Mouse (Mus musculus) testis, adult 2 months (tissue): Measurements from ENCODE around the gene Carmil1. TPM values are rescaled to one million over a fixed set of nuclear protein-coding genes. Genes with fewer than 3 reads are reported as not detected.

Experiments used
- H3K27ac ChIP-seq: fragments of 200-500 bp; 2 replicates; pipeline ENCODE4 v1.5.1; 2012; ENCODE audit warnings: low read depth, low read length; ENCODE audit not compliant: control insufficient read depth, insufficient read depth
- H3K27me3 ChIP-seq: fragments of 200-500 bp; 2 replicates; pipeline ENCODE4 v1.6.1; 2012; ENCODE audit warnings: mild to moderate bottlenecking, low read length, moderate library complexity; ENCODE audit not compliant: control insufficient read depth, insufficient read depth
- H3K36me3 ChIP-seq: fragments of 200-500 bp; 2 replicates; pipeline ENCODE4 v1.6.1; 2012; ENCODE audit warnings: mild to moderate bottlenecking, low read length; ENCODE audit not compliant: control insufficient read depth, insufficient read depth
- H3K4me1 ChIP-seq: fragments of 200-500 bp; 2 replicates; pipeline ENCODE4 v1.6.1; 2012; ENCODE audit warnings: low read length; ENCODE audit not compliant: control insufficient read depth, insufficient read depth
- H3K4me3 ChIP-seq: fragments of 200-500 bp; 2 replicates; pipeline ENCODE4 v1.5.1; 2012; ENCODE audit warnings: low read depth, mild to moderate bottlenecking, low read length, moderate library complexity, mixed read lengths; ENCODE audit not compliant: control insufficient read depth
- CTCF ChIP-seq: fragments of 200-500 bp; IDR thresholded peaks from 2 replicates; pipeline ENCODE4 v1.5.1; 2012; ENCODE audit warnings: low read depth, mild to moderate bottlenecking, inconsistent platforms, low read length, moderate library complexity; ENCODE audit not compliant: control insufficient read depth, insufficient read depth, insufficient replicate concordance
- POLR2A ChIP-seq: fragments of 200-500 bp; IDR thresholded peaks from 2 replicates; pipeline ENCODE4 v1.6.1; 2012; ENCODE audit warnings: low read depth, mild to moderate bottlenecking, inconsistent platforms, low read length, moderate library complexity; ENCODE audit not compliant: control insufficient read depth
- polyA plus RNA-seq: library from polyadenylated mRNA; depleted of rRNA; stranded (reverse); fragments of >200 nt; gene quantifications from 2 replicates; pipeline ENCODE4 v1.2.3, GENCODE M21; 2012

Carmil1 gene
- polyA plus RNA-seq, 1 experiment: 32.8 TPM

DNA sequence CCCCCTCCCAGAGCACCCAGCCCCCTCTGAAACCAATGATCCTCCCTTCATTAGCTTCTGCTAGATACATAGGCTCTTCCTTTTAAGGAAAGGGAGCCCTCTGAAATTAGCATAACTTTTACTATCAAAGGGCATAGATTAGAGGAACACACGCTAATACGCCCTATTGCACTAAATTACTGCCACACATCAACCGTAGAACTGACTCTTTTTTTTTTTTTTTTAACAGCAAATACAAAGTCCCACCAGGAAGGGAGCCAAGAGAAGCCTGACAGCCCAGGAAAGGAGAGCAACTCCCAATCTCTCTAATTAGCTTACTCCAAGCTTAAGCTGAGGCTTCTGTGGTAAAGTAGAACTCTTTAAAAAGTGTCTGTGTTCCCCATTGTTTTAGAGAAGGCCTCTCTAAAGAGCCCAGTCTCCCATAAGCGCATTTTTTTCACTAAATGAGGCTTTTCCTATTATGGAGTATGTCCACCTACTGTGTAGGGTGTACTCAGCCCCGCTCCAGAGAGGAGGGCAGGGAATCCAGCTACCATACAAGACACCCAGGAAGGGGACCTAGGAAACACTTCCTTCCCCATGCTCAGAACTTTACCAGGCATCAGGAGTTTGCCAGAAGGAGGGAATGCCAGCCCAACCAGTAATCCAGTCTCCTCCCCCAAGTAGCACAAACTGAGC, 38.0 kb downstream of the Carmil1 start:
- H3K36me3 ChIP-seq: no peaks in the 10 kb centered on the region
- H3K27ac ChIP-seq: no peak overlapping the region
- TF ChIP-seq POLR2A (no peak), CTCF (no peak)
- no peaks in the 10 kb centered on the region; the same call in 1 of the 2 replicates for H3K4me1 ChIP-seq
- no peaks in the 10 kb centered on the region for H3K27me3 ChIP-seq
- no peak overlapping the region for H3K4me3 ChIP-seq

DNA sequence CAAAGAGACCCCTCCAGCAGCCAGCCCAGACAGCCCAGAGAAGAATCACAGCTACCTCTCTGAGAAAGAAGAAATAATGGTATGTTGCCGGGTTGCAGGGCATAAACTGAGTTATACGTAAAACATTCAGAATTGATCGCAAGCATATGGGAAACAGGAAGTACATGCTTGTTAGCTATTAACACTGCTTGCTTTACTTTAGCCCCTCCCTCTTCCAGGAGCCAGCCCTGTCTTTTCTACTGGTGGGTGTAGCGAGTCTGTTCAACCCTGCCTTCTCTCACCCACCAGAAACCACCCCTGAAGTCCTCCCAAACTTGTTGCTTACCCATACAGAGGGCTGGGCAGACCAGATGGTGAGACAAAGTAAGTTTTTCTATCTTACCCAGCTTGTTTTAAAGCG, 39.4 kb downstream of the Carmil1 start:
- H3K4me1 ChIP-seq: no peaks in the 10 kb centered on the region; the same call in 1 of the 2 replicates
- TF ChIP-seq POLR2A (no peak), CTCF (no peak)
- no peaks in the 10 kb centered on the region for H3K36me3 ChIP-seq
- H3K27me3 ChIP-seq: no peaks in the 10 kb centered on the region
- H3K4me3 ChIP-seq: no peak overlapping the region
- no peak overlapping the region for H3K27ac ChIP-seq

DNA sequence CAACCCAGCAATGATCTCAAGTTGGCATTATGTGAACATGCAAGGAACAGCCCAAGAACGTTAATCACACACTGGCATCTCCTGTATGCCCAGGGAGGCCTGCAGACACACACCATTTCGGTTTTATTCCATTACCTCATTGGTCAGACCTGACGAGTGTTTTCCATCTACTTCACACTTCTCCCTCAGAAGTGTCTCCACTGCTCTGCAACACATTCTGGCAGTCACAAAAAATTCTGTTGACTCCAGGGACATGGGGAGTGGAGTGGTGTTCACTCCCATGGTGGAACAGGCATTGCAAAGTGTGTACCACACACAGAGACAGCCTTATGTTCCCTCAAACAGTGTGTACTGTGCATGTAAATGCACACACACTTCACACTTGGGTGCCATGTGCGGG, 40.2 kb downstream of the Carmil1 start:
- TF ChIP-seq CTCF (no peak), POLR2A (no peak)
- no peaks in the 10 kb centered on the region for H3K27me3 ChIP-seq
- no peak overlapping the region for H3K4me3 ChIP-seq
- no peak overlapping the region for H3K27ac ChIP-seq
- no peaks in the 10 kb centered on the region; the same call in 1 of the 2 replicates for H3K4me1 ChIP-seq
- no peaks in the 10 kb centered on the region for H3K36me3 ChIP-seq

DNA sequence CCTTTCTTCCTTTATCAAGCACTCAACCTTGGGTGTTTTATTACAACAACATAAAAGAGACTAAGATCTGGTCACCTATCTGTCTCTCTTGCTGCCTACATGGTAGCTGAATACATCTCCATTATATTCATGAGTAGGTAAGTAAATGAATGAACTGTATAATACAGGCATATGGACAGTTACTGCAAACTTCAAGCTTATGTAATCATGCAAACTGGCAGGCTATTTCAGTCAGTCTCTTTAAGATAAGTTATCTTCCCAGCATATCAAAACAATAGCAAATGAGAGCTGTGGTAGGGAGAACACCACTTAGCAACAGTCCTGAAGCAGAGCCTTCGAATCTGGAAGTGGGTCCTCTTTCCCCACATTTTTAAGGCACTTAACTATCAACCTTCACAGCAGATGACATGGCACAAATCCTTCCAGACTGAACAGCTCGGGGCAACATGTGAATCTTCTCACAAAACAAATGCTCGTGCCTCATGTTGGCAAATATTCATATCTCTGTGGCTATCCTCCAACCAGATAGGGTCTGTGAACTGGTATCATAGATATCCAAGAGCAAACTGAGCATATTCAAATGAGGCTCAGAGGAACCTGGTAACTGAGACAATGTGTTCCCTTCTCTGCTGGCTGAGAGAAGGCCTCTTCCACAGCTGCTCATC, 42.0 kb downstream of the Carmil1 start:
- Histone ChIP-seq H3K4me1 (no peaks in the 10 kb centered on the region), H3K27me3 (no peaks in the 10 kb centered on the region), H3K36me3 (no peaks in the 10 kb centered on the region), H3K27ac (no peak overlapping the region), H3K4me3 (no peak overlapping the region)
- no peak for TF ChIP-seq CTCF
- TF ChIP-seq POLR2A: no peak

DNA sequence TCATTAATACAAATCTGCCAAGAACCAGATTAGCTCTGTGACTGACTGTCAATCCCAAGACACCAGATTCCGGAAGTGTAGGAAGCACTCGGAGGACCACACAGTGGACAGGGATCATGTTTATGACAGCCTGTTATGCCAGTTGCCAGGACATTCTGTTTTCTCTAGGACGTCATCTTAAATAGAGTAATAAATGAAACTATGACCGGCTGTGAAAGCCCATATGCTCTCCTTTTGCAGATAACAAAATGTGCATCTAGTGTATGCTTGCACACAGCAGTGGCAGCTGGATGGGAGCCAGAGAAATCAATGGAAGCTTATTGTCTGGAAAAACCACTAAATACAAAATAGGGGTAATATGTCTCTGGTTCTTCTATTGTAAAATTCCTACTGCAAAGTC, 43.9 kb downstream of the Carmil1 start:
- TF ChIP-seq CTCF (no peak), POLR2A (no peak)
- H3K4me1 ChIP-seq: no peaks in the 10 kb centered on the region
- H3K27ac ChIP-seq: no peak overlapping the region
- H3K36me3 ChIP-seq: no peaks in the 10 kb centered on the region
- H3K4me3 ChIP-seq: no peak overlapping the region
- no peaks in the 10 kb centered on the region for H3K27me3 ChIP-seq

DNA sequence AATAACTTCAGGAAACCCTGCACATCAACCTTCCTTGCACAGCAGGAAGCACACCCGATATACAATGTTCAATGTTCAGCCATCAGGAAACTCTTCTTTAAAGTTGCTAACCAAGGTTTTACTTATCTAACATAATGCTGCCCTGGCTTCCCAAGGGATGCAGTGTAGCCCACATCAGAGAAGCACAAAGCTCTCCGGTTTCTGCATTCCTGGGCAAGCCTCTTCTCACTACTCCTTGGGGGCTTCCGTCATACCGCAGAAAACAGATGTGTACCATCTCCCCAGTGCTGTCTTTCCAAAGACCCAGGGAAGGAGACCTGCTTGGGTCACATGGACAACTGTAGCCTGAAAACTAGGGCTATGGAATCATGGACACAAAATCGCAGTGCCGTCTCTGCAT, 47.8 kb downstream of the Carmil1 start:
- Histone ChIP-seq H3K36me3 (no peaks in the 10 kb centered on the region), H3K4me3 (no peak overlapping the region), H3K27ac (no peak overlapping the region), H3K4me1 (no peaks in the 10 kb centered on the region), H3K27me3 (no peaks in the 10 kb centered on the region)
- TF ChIP-seq POLR2A (no peak), CTCF (no peak)

DNA sequence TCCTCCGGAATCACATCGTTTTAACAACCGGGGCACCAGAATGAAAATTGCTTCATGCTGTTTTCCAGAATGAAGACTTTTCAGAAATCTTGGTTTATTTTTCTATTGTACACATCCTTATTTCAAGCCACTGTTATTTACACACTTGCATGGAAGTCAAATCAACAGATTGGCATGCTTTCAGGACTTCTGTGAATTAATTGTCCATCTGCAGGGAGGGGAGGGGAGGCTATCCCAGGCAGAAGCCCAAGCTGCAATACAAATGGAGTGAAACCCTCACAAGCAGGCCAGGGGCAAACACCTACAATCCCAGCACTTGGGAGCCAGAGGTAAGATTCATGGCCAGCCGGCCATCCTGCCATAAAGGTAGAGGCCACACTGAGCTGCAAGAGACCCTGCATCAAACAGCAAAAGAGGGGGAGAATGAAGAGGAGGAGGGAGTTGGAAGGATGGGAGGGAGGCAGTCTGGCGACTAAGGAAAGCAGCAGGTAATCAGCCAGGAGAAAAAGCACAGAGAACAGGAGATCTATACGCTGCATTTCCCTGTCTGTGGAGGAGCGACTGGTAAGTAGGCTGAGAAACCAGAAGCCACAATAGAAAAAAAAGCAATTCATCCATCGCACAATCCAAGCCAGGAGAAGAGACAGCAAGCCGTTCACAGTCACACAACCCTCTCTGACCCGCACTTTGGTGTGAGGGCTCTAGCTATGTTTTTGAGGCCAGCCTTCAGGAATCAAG, 48.7 kb downstream of the Carmil1 start:
- H3K4me1 ChIP-seq: no peaks in the 10 kb centered on the region
- no peak overlapping the region for H3K27ac ChIP-seq
- TF ChIP-seq POLR2A (no peak), CTCF (no peak)
- no peaks in the 10 kb centered on the region for H3K36me3 ChIP-seq
- H3K4me3 ChIP-seq: no peak overlapping the region
- H3K27me3 ChIP-seq: no peaks in the 10 kb centered on the region
